Mouse (Mus musculus): ENCODE measurements at regions not wholly inside any gene's neighbourhood (a gene's known extent, or its start where the extent isn't known, plus 50 kb on each side); places are given as distances from the start of the nearest gene placed in this dataset.

DNA sequence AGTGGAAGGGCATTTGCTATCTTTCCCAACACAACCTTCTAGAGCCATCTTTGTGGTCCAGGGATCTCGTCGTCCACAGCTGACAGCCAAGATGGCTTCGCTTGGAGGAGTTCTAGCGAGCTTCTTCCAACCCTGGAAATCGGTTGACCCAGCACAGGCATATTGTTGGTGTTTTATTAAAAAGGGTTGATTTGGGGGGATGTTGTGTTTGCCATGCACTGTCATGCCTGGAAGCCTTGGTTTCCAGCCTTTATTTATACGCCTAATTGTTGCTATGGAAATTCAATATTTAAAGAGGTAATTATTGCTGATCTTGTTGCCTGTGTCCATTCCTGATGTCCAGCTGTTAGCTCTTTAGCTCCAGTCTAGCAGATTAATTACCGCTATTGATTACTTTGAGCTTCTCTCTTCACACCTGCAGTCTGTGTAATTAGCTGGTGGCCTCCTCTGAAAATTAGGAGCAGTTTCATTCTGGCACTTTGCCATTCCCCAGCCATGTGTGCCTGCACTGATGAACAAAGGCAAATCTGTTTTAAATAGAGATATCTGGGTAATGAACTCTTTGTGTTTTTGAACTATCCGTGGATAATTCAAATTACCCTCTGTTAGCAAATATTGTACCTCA is 275.4 kb downstream of the Rnf144b start:
- DNase-seq (ENCODE audit: extremely low spot score, low read depth, low spot score), result peak; percentile 10

DNA sequence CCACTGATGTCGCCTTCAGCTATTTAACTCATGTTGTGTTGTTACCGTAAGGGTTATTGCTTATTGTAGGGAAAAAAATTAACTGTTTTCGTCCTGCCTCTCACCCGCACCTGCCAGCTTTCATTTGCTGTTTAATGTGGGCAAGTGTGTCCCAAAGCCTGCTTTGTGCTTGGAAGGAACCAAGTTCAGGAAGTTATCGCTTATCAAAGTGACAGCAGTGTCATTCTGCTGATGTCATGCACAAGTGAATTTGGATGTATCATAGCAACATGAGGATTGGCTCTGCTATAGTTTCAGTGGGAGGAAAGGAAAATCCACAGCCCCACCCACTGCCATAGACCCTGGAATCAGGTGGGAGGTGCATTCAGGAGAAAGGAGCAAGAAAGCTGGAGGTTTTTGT is 276.5 kb downstream of the Rnf144b start:
- no peak for DNase-seq (ENCODE audit: extremely low spot score, low read depth, low spot score)

DNA sequence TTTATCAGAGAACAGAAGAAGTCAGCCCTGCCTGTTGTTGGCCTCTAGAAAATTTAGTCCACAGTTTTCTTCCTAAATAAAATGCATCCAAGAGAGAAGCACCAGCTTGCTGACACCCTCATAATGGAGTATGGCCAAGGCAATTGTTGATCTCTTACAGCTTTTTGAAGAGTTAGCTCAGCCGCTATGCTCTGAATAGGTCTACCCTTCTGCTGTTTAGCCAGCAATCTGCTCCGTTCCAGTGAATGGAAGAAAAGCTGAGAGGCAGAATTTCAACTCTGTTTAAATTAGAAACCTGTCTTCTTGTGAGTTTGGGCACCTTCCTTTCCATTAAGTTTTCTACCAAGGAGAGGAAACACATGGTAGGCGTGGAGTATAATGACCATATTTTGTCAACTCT is 290.8 kb downstream of the Rnf144b start:
- DNase-seq (ENCODE audit: extremely low spot score, low read depth, low spot score), result no peak

DNA sequence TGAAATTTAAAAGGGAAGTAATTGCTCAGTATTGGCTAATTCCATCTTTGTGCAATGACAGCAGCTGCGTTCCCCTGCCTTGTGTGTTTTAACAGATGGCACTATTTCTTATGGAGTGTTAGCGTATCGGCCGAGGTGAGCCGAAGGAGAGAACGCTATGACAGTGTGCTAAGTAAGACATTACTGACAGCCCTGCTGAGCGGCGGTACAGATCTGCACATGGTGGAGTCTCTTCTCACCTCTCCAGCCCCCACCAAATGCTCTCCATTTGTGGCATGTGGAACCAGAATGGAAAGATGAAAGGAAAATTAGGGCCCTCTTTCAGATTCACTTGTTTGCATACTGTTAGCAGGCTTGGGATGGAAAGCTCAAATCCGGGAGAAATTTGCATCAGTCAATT is 291.5 kb downstream of the Rnf144b start:
- DNase-seq (ENCODE audit: extremely low spot score, low read depth, low spot score), result no peak

DNA sequence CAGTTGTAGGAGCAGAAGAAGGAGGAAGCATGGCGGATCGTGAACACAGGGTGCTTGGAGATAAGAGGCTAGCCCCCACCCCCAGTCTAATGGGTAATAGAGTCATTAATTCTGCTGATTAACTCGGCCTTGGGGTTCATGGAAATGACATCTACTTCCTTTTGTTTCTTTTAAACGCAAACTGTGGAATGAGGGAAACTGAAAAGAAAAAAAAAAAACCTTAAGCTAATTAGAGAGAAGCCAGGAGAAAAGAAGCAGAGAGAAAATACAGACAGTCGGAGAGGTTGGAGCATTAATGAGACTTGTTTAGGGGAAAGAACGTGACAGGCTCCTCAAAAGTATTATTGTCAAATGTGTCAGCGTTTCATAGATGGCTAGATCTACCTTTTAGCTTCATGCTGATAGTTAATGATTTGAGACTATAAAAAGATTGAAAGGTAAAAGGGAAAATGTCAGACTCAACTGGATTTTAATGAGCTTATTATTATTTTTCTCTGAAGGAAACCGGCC is 307.5 kb downstream of the Rnf144b start:
- no peak for DNase-seq (ENCODE audit: extremely low spot score, low read depth, low spot score)

DNA sequence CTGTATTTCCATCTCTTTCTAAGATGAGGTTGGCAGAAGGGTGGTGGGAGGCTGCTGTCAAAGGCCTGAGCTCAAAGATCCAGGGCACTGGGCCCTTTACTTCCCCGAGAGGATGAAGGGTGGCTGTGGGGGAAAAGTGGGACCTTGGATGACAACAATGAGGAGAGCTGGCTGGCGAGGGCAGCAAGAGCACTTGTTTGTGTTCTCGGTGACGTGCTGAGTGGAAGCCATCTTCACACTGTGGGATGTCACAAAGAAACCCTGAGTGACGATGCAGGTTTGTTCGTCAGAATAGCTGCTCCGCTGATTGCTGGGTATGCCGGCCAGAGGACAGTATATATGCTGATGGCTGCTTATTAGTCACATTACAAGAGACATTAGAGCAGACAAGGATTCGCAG is 308.0 kb downstream of the Rnf144b start:
- no peak for DNase-seq (ENCODE audit: extremely low spot score, low read depth, low spot score)

DNA sequence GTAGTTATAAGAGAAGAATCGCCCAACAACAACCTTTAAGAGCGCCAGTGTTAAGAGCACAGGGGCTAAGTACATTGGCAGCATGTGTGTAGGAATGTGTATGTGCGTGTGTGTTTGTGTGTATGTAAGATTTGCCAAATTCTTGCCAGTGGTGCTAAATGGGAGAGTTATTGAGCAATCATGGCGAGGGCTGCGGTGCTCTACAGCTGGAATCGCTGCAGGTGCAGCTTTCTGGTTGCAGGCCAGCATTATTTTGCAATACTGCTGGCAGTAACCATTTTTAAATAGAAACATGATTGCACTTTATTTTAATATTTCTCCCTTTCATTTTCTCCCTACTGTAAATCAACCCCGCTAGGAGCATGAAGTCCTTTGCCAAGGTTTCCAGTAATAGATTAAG is 313.2 kb downstream of the Rnf144b start:
- no peak for DNase-seq (ENCODE audit: extremely low spot score, low read depth, low spot score)

DNA sequence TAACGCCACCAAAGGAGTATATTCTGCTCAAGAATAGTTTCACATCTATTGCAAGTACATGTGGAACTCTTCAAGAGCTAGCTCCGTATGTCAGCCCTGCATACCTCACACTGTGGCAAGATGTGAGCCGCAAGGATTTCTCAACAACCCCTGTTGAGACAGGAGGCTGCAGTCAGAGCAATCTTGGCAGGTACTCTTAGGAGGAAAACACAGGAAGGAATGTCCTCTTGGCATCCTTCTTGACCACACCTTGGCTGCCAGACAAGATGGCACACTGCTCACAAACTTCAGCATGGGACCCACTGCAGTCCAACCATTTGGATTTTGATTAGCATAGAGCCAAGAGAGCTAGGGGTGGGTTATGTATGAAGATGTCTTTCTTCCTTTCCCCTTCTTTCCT is 322.4 kb downstream of the Rnf144b start:
- no peak for DNase-seq (ENCODE audit: extremely low spot score, low read depth, low spot score)

DNA sequence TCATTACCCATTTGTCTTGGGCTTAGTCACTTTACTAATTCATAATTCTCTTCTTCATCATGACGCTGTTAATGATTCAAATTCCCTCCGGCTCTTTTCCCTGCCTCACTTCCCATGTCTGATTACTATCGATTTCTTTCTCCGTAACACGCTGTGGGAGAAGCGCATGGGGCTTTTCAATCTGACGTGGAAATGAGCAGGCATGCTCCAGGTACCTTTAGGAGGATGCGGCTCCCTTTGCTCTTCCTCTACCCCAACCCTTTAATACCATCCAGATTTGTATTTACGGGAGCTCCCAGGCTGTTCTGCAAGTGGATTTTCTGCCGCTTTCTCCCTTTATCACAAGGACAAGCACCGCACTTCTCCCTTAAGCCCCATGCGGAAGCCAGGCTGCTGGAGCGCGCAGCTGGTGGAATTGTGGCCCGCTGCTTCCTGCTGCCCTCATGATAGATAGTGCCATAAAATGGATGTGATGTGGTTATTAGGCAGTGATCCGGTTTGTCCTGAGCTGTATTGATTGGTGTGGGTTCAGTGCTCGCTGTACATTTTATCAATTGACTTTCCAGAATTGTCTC is 329.8 kb downstream of the Rnf144b start:
- no peak for DNase-seq (ENCODE audit: extremely low spot score, low read depth, low spot score)

DNA sequence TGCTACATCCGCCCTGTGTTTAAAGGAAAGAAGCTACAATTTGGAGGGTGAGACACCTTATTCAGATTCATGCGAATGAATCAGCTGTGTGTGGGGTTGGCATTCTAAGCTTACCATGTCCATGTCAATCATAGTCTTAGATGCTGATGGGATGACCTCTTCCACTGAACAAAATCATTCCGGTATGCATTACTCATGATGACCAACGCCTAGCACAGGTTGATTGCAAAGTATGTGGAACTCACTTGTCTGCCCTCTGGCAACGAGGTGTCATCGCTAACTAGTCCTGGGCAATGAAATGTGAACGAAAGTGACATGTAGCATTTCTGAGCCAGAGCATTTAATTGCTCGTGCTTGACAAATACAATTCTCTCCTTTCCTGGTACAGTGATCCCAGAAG is 339.7 kb downstream of the Rnf144b start:
- no peak for DNase-seq (ENCODE audit: extremely low spot score, low read depth, low spot score)

DNA sequence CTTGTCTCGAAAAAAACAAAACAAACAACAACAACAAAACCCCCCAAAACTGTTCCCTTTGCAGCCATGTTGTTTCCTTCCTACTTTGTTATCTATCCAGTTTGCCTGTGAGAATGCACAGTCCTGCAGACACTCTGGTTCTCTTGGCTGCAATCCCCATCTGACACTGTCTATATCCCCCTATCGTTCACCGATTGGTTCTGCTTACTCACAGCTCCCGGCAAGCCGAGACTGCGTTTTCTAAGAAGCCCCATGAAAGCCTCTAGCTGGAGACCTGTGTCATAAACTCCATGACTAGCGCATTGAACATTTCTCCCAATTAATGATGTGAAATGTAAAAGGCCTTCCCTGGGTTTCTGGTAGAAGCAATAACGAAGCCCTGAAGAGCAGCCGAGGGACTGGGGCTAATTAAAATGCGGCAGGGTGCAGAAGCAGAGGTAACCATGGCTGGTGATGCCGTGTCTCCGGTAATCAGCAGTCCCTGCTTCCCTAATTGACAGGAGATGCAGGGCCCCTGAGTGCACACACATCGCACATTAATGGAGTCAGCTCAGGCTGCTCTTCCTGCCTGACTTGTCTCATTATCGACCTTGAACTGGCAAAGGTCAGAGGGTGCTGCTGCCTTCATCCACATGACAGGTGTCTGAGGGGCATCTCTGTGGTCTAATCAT is 349.2 kb downstream of the Rnf144b start:
- DNase-seq (ENCODE audit: extremely low spot score, low read depth, low spot score), result peak; percentile 12

DNA sequence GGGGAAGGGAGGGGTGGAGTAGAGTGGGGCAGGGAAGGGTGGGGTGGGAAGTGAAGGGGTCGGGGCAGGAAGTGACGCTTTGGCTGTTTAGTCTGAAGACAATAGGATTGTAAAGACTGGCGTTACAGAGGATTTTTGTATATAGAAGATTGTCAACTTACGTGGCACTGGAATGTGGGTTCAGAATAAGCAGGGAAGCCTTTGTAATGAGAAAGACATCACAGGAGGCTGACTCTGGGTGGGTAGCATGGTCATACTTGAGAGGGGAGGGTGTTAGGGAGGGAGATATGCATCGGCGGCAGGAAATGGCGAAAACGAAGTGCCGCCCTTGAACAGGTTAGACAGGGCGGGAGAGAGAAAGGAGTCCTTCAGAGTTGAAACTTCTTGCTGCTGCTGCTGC is 357.7 kb downstream of the Rnf144b start:
- DNase-seq (ENCODE audit: extremely low spot score, low read depth, low spot score), result no peak

DNA sequence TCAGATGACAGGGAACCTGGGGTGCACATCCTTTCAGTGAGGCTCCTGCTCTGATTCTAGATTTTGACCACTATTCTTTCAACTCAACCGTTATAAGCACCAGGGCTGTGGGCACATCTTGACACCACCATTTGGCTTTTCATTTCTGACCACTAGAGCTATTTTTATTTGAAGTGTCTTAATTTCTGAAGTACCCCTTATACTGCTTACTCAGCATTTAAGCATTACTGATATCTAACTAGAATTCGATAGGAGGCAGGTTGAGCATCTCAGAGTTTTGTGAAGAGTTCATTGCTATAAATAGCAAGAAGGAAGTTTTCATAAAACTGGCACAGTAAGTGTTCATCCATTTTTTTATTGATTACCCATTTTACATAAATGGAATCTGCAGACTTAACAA is 362.4 kb downstream of the Rnf144b start:
- DNase-seq (ENCODE audit: extremely low spot score, low read depth, low spot score), result no peak

DNA sequence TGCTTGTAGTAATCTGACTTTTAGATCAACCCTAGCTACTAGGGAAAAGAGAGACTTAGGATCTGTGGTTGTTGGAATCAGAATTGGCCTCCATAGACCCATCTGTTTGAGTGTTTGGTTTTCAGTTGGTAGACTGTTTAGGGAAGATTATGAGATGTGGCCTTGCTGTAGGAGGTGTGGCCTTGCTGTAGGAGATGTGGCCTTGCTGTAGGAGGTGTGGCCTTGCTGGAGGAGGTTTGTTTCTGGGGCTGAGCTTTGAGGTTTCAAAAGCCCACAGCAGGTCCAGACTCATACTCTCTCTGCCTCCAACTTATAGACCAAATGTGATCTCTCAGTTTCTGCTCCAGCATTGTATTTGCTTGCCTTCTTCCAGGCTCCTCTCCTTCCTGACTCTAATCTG is 363.7 kb downstream of the Rnf144b start:
- no peak for DNase-seq (ENCODE audit: extremely low spot score, low read depth, low spot score)

DNA sequence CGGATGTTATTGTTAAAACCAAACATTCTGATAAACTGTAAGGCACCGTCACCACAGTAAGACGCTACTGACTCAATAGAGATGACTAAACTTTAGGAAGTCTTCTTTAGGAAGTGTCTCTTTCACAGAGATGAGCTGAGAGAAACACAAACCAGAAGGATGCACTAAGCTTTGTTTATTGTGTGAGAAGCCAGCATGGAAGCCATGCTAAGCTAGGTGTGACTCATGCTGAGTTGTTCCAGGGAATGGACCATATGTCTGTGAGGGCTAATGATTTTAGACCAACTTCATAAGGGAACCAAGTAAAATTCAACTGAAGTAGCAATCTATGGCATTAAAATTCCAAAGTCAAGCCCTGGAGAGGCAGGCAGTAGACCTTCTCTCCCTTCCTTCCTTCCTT is 364.2 kb downstream of the Rnf144b start:
- no peak for DNase-seq (ENCODE audit: extremely low spot score, low read depth, low spot score)

DNA sequence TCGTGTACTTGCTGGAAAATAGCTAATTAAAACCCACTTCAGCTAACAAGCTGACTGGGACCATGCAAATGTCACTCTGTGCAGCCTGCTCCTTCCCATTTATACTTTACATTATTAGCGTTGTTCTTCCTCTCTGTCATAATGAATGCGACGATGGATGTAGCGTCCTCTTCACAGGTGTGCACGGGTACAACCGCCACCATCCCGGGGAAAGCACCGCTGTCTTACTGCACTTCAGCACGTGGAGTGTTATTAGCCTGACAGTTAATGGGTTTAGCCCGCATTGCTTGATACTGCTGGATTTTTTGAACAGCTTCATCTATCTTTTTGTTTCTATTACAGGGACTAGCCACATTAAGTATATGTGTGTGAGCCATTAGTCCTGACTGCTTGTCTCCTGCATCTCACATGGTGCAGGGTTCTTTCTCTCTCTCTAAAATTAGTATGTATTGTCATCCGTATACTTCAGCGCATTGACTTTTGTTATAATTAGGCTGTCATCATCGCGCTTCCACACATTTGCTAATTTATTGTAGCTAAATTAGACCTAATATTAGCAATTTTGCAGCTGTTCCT is 383.0 kb downstream of the Rnf144b start:
- no peak for DNase-seq (ENCODE audit: extremely low spot score, low read depth, low spot score)

DNA sequence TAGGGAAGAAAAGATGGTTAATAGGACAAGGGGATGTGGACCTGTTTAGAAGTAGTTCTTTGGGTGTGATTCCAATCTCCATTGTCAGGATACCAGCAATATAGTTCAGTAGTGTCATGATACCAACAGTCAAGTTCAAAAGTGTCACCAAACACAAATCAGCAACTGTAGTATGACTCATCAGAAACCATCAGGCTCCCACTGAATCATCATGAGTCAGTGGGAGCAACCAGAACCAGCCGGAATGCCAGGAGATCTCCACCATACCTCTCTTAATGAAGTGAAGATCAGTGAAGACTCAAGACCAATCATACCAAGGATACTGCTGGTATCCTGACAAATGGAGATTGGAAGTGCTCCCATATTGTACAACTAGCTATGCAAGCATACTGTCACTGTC is 410.5 kb downstream of the Rnf144b start:
- no peak for DNase-seq (ENCODE audit: extremely low spot score, low read depth, low spot score)

DNA sequence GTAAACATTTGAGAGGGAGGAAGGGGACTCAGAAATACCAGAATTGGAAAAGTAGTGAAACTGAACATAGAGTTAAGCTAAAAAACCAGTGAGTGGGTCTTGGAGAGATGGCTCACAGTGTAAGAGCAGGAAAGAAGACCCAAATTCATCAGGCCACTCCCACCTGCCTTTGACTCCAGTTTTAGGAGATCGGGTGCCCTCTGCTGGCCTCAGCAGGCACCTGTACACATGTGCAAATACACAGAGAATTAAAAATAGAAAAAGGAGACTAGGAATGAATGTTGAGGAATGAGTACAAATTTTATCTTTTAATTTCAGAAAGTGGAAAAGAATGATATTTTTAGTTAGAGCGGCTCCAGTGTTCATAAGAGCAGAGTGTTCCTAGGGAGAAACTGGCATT is 414.7 kb downstream of the Rnf144b start:
- DNase-seq (ENCODE audit: extremely low spot score, low read depth, low spot score), result no peak

DNA sequence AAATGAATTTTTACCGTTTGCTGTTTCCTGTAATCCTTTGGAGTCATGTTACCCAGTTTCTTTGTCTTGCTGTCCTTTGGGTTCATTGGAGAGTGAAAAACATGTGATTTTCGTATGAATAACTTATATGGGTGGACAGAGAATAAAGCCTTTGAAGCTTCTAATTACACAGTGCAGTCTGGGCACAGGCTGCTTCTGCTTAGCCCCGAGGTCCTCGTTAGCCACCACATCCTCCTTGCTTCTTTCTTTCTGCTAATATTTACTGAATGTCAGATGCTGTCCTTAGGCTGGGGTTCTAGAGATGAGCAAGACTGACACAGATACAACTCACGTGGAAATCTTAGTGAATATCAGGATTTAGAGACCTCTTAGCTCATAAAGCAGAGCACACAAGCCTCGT is 427.2 kb downstream of the Rnf144b start:
- no peak for DNase-seq (ENCODE audit: extremely low spot score, low read depth, low spot score)

DNA sequence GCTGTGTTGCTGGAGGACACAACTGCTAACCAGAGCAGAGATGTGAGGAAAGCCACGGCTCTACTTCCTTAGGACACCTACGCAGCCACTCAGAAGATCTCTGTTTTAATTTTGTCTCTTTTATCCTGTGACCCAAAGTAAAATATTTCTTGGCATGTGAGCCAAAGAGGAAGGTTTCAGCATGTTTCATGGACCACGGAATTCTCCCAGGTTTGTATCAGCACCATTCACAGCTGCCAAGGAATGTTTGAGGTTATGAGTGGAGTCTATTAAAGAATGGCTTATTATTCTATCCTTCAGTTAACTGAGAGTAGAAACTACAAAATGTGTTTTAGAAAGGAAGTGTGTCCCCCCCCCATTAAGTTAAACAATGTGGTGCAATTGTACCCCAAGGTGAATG is 429.8 kb downstream of the Rnf144b start:
- no peak for DNase-seq (ENCODE audit: extremely low spot score, low read depth, low spot score)

DNA sequence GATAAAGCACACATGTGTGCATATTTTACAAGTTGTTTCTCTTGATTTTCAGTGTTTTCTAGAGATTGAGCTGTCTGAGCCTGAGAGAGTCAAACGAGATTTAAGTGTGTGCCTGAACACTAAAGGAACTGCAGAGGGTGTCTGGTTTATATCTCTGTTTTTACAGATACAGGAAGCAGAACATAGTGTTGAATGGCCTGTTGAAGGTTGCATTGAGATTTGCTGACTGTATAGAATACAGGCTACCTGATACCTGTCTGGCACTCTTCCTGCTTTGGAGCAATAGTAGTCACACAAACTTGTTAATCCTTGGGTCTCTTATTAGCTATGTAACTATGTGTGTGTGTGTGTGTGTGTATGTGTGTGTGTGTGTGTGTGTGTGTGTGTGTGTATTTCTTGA is 431.7 kb downstream of the Rnf144b start:
- no peak for DNase-seq (ENCODE audit: extremely low spot score, low read depth, low spot score)

Measured in hindlimb bud, embryonic 11.5 days (tissue).